Mouse (Mus musculus): Measurements from ENCODE around the gene Dusp2. TPM values are rescaled to one million over a fixed set of nuclear protein-coding genes. Genes with fewer than 3 reads are reported as not detected.

The Dusp2 gene
- polyA plus RNA-seq, 1 experiment from 2014 or later: 7.1 TPM

- H3K27me3 ChIP-seq (replicated peaks; ENCODE audit: control insufficient read depth, insufficient read depth, low read length): peaks cover 29% of the 10 kb centered on the region; the same call in 1 of the 2 replicates
- no peak overlapping the region for H3K9ac ChIP-seq (ENCODE audit: low read depth, low read length)
- no peaks in the 10 kb centered on the region for H3K36me3 ChIP-seq (ENCODE audit: control insufficient read depth, insufficient read depth, low read length)
- H3K4me2 ChIP-seq (ENCODE audit: low read depth, low read length): no peak overlapping the region
- no peak for ATAC-seq (ENCODE audit: low read depth)
- H3K4me1 ChIP-seq (ENCODE audit: control insufficient read depth, insufficient read depth, low read length): no peaks in the 10 kb centered on the region; the same call in none of the 2 replicates
- no peak for DNase-seq (ENCODE audit: low spot score)
- 63% methylated on average over 4 of the region's 4 CpGs for WGBS
- H3K9me3 ChIP-seq (ENCODE audit: control insufficient read depth, low read length): no peaks in the 10 kb centered on the region
- no peak overlapping the region for H3K27ac ChIP-seq (replicated peaks; ENCODE audit: low read depth, low read length)
- H3K4me3 ChIP-seq (ENCODE audit: low read depth, low read length): no peak overlapping the region
Observed at GRCm38 (mm10) chr2:127338833-127339232, 2.9 kb downstream of the Dusp2 start.

- no peaks in the 10 kb centered on the region for H3K36me3 ChIP-seq (ENCODE audit: control insufficient read depth, insufficient read depth, low read length)
- WGBS: 83% methylated on average over 6 of the region's 6 CpGs
- H3K9me3 ChIP-seq (ENCODE audit: control insufficient read depth, low read length): no peaks in the 10 kb centered on the region
- H3K4me1 ChIP-seq (ENCODE audit: control insufficient read depth, insufficient read depth, low read length): no peaks in the 10 kb centered on the region; the same call in 1 of the 2 replicates
- H3K27me3 ChIP-seq (replicated peaks; ENCODE audit: control insufficient read depth, insufficient read depth, low read length): peaks cover 27% of the 10 kb centered on the region; the same call in 1 of the 2 replicates
- no peak overlapping the region for H3K9ac ChIP-seq (ENCODE audit: low read depth, low read length)
- H3K4me2 ChIP-seq (ENCODE audit: low read depth, low read length): no peak overlapping the region
- DNase-seq (ENCODE audit: low spot score) (no peak), ATAC-seq (ENCODE audit: low read depth) (no peak)
- no peak overlapping the region for H3K27ac ChIP-seq (replicated peaks; ENCODE audit: low read depth, low read length)
- no peak overlapping the region for H3K4me3 ChIP-seq (ENCODE audit: low read depth, low read length)
Observed at GRCm38 (mm10) chr2:127339262-127339661, 3.3 kb downstream of the Dusp2 start.

- 17% methylated on average over 3 of the region's 3 CpGs for WGBS
- ATAC-seq (ENCODE audit: low read depth): no peak; the same call in 1 of the 2 replicates
- no peaks in the 10 kb centered on the region for H3K36me3 ChIP-seq (ENCODE audit: control insufficient read depth, insufficient read depth, low read length)
Observed at GRCm38 (mm10) chr2:127341159-127341558, 5.2 kb downstream of the Dusp2 start.

GRCm38 (mm10) chr2:127346334-127346733 is 10.4 kb downstream of the Dusp2 start:
- Histone ChIP-seq H3K36me3 (ENCODE audit: control insufficient read depth, insufficient read depth, low read length) (no peaks in the 10 kb centered on the region), H3K27ac (replicated peaks; ENCODE audit: low read depth, low read length) (no peak overlapping the region), H3K4me1 (ENCODE audit: control insufficient read depth, insufficient read depth, low read length) (no peaks in the 10 kb centered on the region), H3K4me2 (ENCODE audit: low read depth, low read length) (no peak overlapping the region), H3K9me3 (ENCODE audit: control insufficient read depth, low read length) (no peaks in the 10 kb centered on the region), H3K4me3 (ENCODE audit: low read depth, low read length) (no peak overlapping the region), H3K27me3 (replicated peaks; ENCODE audit: control insufficient read depth, insufficient read depth, low read length) (no peaks in the 10 kb centered on the region), H3K9ac (ENCODE audit: low read depth, low read length) (no peak overlapping the region)
- ATAC-seq (ENCODE audit: low read depth): no peak
- no peak for DNase-seq (ENCODE audit: low spot score)
- WGBS: 86% methylated on average over 1 of the region's 1 CpGs

More at GRCm38 (mm10) chr2:127341159-127341558, 5.2 kb downstream of the Dusp2 start:
- no peak overlapping the region for H3K4me2 ChIP-seq (ENCODE audit: low read depth, low read length)
- H3K27ac ChIP-seq (replicated peaks; ENCODE audit: low read depth, low read length): no peak overlapping the region
- no peak overlapping the region for H3K4me3 ChIP-seq (ENCODE audit: low read depth, low read length)
- H3K9me3 ChIP-seq (ENCODE audit: control insufficient read depth, low read length): no peaks in the 10 kb centered on the region
- DNase-seq (ENCODE audit: low spot score): peak; percentile 55
- H3K9ac ChIP-seq (ENCODE audit: low read depth, low read length): no peak overlapping the region
- H3K27me3 ChIP-seq (replicated peaks; ENCODE audit: control insufficient read depth, insufficient read depth, low read length): peaks cover 15% of the 10 kb centered on the region; the same call in 1 of the 2 replicates
- H3K4me1 ChIP-seq (ENCODE audit: control insufficient read depth, insufficient read depth, low read length): no peaks in the 10 kb centered on the region; the same call in 1 of the 2 replicates

GRCm38 (mm10) chr2:127347147-127347985 is 11.4 kb downstream of the Dusp2 start:
- Histone ChIP-seq H3K4me2 (ENCODE audit: low read depth, low read length) (no peak overlapping the region), H3K27me3 (replicated peaks; ENCODE audit: control insufficient read depth, insufficient read depth, low read length) (no peaks in the 10 kb centered on the region), H3K9me3 (ENCODE audit: control insufficient read depth, low read length) (no peaks in the 10 kb centered on the region), H3K27ac (replicated peaks; ENCODE audit: low read depth, low read length) (no peak overlapping the region), H3K9ac (ENCODE audit: low read depth, low read length) (no peak overlapping the region), H3K36me3 (ENCODE audit: control insufficient read depth, insufficient read depth, low read length) (no peaks in the 10 kb centered on the region), H3K4me3 (ENCODE audit: low read depth, low read length) (no peak overlapping the region), H3K4me1 (ENCODE audit: control insufficient read depth, insufficient read depth, low read length) (no peaks in the 10 kb centered on the region)
- 80% methylated on average over 13 of the region's 13 CpGs for WGBS
- DNase-seq (ENCODE audit: low spot score) (no peak), ATAC-seq (ENCODE audit: low read depth) (no peak)

GRCm38 (mm10) chr2:127353881-127354280 is 17.9 kb downstream of the Dusp2 start:
- H3K4me2 ChIP-seq (ENCODE audit: low read depth, low read length): no peak overlapping the region
- H3K9me3 ChIP-seq (ENCODE audit: control insufficient read depth, low read length): no peaks in the 10 kb centered on the region
- H3K27ac ChIP-seq (replicated peaks; ENCODE audit: low read depth, low read length): no peak overlapping the region
- no peaks in the 10 kb centered on the region for H3K4me1 ChIP-seq (ENCODE audit: control insufficient read depth, insufficient read depth, low read length)
- H3K36me3 ChIP-seq (ENCODE audit: control insufficient read depth, insufficient read depth, low read length): no peaks in the 10 kb centered on the region
- no peak overlapping the region for H3K9ac ChIP-seq (ENCODE audit: low read depth, low read length)
- DNase-seq (ENCODE audit: low spot score) (no peak), ATAC-seq (ENCODE audit: low read depth) (no peak)
- no peaks in the 10 kb centered on the region for H3K27me3 ChIP-seq (replicated peaks; ENCODE audit: control insufficient read depth, insufficient read depth, low read length)
- WGBS: 78% methylated on average over 4 of the region's 4 CpGs
- no peak overlapping the region for H3K4me3 ChIP-seq (ENCODE audit: low read depth, low read length)

GRCm38 (mm10) chr2:127362459-127363281 is 26.7 kb downstream of the Dusp2 start, which contains the start of gene Adra2b:
TSS of gene Adra2b (plus strand) at chr2:127363208.
- 0% methylated on average over 26 of the region's 49 CpGs for WGBS
- H3K9ac ChIP-seq (ENCODE audit: low read depth, low read length): 0 out of 2 replicates have a peak within 1 kb of the TSS, but pooled peaks have one; percentile 6

GRCm38 (mm10) chr2:127363282-127363652 is 27.3 kb downstream of the Dusp2 start:
- under 1% methylated on average over 22 of the region's 28 CpGs for WGBS
- H3K36me3 ChIP-seq (ENCODE audit: control insufficient read depth, insufficient read depth, low read length): no peaks in the 10 kb centered on the region
- H3K9ac ChIP-seq (ENCODE audit: low read depth, low read length): 0 out of 2 replicates have a peak overlapping the region, but pooled peaks have one; percentile 6
- no peak overlapping the region for H3K27ac ChIP-seq (replicated peaks; ENCODE audit: low read depth, low read length)
- H3K27me3 ChIP-seq (replicated peaks; ENCODE audit: control insufficient read depth, insufficient read depth, low read length): peaks cover 76% of the 10 kb centered on the region
- no peaks in the 10 kb centered on the region; the same call in 1 of the 2 replicates for H3K4me1 ChIP-seq (ENCODE audit: control insufficient read depth, insufficient read depth, low read length)
- H3K4me2 ChIP-seq (ENCODE audit: low read depth, low read length): peak overlapping the region; percentile 82
- DNase-seq (ENCODE audit: low spot score) (no peak), ATAC-seq (ENCODE audit: low read depth) (peak; percentile 4; the same call in 1 of the 2 replicates)
- H3K9me3 ChIP-seq (ENCODE audit: control insufficient read depth, low read length): no peaks in the 10 kb centered on the region
- peak overlapping the region; percentile 44 for H3K4me3 ChIP-seq (ENCODE audit: low read depth, low read length)

More at GRCm38 (mm10) chr2:127362459-127363281, 26.7 kb downstream of the Dusp2 start, which contains the start of gene Adra2b:
- peak within 1 kb of the TSS; percentile 82 for H3K4me2 ChIP-seq (ENCODE audit: low read depth, low read length)
- ATAC-seq (ENCODE audit: low read depth) (peak; percentile 80), DNase-seq (ENCODE audit: low spot score) (peak; percentile 85)
- no peaks in the 10 kb centered on the region for H3K36me3 ChIP-seq (ENCODE audit: control insufficient read depth, insufficient read depth, low read length)
- H3K27me3 ChIP-seq (replicated peaks; ENCODE audit: control insufficient read depth, insufficient read depth, low read length): peaks cover 70% of the 10 kb centered on the region
- peak within 1 kb of the TSS; percentile 44 for H3K4me3 ChIP-seq (ENCODE audit: low read depth, low read length)
- H3K9me3 ChIP-seq (ENCODE audit: control insufficient read depth, low read length): no peaks in the 10 kb centered on the region
- H3K27ac ChIP-seq (replicated peaks; ENCODE audit: low read depth, low read length): no peak within 1 kb of the TSS
- no peaks in the 10 kb centered on the region; the same call in 1 of the 2 replicates for H3K4me1 ChIP-seq (ENCODE audit: control insufficient read depth, insufficient read depth, low read length)
